Mouse (Mus musculus) T-cell, adult 2 months (primary cell): ENCODE results near the gene 4930558K02Rik.

Source experiments
- DNase-seq: peaks from one replicate; pipeline ENCODE4 v3.0.0; 2022; ENCODE audit warnings: low spot score

4930558K02Rik gene

GRCm38 (mm10) chr1:161951009-161951779 is 28.2 kb downstream of the 4930558K02Rik start:
- no peak for DNase-seq

DNA sequence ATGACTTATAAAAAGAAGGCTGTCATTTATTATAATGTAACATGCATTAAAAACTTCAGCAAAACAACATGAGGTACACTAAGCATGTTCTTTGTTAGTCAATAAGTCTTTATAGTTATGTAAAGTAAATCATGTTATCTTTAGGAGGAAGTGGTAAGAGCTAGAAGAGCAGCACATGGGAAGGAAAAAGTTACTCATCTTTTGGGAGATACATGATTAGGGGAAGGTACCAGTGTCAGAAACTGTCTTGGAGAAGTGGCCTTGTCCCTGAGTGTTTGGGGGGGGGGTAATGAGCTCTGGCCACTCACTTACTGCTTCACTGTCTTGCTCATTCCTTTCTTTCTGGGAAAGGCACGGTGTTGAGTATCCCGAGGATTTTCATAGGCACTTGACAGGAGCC is 37.4 kb downstream of the 4930558K02Rik start:
- DNase-seq: no peak

DNA sequence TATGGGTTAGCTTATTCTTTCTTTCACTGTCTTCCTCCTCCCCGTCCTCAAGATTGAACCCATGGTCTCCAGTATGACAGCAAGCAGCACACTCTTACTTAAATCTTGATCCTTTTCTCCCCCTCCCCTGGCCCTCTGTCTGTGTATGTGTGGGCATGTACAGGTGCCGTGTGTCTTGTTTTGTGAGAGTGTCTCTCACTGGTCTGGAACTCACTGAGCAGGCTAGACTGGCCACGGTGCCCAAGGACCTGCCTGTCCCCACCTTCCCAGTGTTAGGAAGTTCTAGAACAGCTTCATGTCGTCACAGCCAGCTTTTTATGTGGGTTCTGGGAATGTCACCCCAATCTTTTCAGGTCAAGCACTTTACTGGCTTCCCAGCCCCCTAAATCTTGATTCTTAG is 47.1 kb downstream of the 4930558K02Rik start:
- DNase-seq: no peak

GRCm38 (mm10) chr1:161931817-161932216 is 47.6 kb downstream of the 4930558K02Rik start:
- DNase-seq: no peak

DNA sequence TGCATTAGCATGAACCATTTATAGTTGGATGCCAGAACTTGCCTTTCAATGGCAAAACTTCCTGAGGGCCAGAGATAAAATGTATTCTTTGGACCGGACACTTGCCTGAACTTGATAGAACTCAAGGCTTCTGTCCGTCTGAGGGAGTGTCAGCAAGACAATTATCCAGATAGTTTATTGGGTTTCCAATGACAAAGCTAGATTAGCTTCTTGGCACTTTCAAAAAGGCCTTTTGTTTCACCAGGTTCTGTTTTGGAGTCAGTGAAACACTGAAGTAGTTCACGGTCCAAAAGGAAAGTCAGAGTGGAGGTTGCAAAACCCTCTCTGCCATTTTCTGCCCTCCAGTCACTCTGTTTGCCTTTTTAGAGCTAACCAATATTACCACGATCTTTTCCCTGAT is 48.1 kb downstream of the 4930558K02Rik start:
- no peak for DNase-seq

- DNase-seq: no peak
Measured at GRCm38 (mm10) chr1:161927976-161928375, 51.5 kb downstream of the 4930558K02Rik start.

- no peak for DNase-seq
Measured at GRCm38 (mm10) chr1:161925281-161925805, 54.1 kb downstream of the 4930558K02Rik start.

- DNase-seq: no peak
Measured at GRCm38 (mm10) chr1:161924321-161924720, 55.1 kb downstream of the 4930558K02Rik start.

DNA sequence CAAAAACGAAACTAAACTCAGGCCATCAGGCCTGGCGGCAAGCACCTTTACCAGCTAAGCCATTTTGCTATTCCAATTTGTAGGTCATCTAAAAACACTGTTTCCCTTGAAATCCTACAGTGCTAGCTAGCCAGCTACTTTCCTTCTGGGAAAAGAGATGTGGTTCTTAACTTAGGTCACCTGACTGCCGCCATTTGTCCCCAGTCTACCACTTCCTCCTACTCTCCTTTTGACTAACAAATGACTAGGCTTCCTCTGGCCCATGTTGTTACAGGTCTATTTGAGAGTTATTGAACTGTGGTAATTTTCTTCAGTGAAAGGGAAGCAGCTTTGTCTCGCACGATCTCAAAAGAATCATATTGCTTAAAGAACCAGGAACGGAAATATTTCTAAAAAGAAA is 57.5 kb downstream of the 4930558K02Rik start:
- no peak for DNase-seq

- DNase-seq: no peak
Measured at GRCm38 (mm10) chr1:161920475-161921454, 58.7 kb downstream of the 4930558K02Rik start.

- DNase-seq: no peak
Measured at GRCm38 (mm10) chr1:161919594-161919993, 59.8 kb downstream of the 4930558K02Rik start.

- no peak for DNase-seq
Measured at GRCm38 (mm10) chr1:161918682-161919372, 60.6 kb downstream of the 4930558K02Rik start.

GRCm38 (mm10) chr1:161917940-161918484 is 61.4 kb downstream of the 4930558K02Rik start:
- no peak for DNase-seq

GRCm38 (mm10) chr1:161916036-161916435 is 63.4 kb downstream of the 4930558K02Rik start:
- no peak for DNase-seq

GRCm38 (mm10) chr1:161913648-161913984 is 65.8 kb downstream of the 4930558K02Rik start:
- no peak for DNase-seq

DNA sequence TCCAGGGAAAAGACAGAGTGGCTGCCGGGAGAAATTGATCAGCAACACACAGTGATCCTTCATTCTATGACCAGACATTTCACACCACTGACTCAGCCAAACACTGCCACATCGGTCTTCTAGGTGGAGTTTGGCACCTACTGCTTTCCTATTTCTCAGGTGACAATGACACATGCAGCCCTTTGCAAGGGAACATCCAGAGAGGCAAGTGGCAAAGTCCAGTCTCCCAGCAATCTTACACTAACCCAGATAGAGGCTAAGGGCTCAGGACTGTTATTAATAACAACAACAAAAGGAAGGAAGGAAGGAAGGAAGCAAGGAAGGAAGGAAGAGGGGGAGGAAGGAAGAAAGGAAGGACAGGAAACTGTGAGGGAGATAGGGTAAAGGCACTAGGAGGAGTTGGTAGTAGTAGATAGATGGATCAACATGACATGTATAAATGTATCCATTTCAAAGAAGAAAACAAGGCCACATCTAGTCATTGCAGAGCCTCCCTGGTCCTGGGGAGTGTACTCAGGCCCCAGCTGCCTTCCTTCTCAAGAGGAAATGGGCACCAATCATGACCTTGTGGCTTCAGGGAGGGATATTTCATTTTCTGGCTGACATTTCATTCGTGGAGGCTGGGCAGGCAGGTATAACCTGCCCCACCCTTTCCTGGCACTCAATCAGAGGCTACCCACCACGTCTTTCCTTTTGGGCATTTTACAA is 66.3 kb downstream of the 4930558K02Rik start:
- no peak for DNase-seq

DNA sequence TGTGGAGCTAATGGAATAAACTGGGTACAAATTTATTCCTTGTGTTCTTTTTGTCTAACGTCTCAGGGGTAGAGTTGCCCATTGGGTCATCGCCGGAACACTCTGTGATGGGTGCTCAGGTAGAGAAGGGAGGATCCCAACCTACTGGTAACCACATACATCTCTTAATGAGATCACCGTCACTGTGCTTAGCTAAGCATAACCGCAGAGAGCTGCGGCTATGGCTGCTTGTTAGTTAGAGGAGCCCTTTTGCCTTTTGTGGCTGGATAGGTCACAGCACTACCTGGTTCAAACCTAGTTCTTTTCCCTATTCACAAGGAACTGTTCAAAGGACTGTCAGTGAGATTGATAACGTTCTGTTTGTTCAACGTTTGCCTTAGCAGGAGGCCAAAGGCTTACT is 70.4 kb downstream of the 4930558K02Rik start:
- DNase-seq: no peak

GRCm38 (mm10) chr1:161907795-161908457 is 71.5 kb downstream of the 4930558K02Rik start:
- no peak for DNase-seq

DNA sequence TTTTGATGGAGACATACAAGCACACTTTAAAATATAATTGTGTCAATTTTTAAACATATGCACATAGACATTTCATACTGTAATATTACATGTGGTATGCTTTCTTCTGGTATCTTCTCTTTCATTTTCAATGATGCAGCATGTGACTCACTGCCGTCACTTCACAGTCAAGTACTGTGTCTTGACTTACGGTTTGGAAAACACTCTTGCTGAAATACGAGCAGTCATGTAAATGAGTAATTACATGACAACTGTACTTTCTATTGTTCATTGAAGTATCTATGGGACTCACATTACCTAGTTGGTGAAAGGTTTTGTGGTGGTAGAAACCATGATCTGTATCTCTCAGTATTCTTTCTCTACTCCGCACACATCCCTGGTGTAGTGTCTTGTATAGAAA is 72.3 kb downstream of the 4930558K02Rik start:
- no peak for DNase-seq

DNA sequence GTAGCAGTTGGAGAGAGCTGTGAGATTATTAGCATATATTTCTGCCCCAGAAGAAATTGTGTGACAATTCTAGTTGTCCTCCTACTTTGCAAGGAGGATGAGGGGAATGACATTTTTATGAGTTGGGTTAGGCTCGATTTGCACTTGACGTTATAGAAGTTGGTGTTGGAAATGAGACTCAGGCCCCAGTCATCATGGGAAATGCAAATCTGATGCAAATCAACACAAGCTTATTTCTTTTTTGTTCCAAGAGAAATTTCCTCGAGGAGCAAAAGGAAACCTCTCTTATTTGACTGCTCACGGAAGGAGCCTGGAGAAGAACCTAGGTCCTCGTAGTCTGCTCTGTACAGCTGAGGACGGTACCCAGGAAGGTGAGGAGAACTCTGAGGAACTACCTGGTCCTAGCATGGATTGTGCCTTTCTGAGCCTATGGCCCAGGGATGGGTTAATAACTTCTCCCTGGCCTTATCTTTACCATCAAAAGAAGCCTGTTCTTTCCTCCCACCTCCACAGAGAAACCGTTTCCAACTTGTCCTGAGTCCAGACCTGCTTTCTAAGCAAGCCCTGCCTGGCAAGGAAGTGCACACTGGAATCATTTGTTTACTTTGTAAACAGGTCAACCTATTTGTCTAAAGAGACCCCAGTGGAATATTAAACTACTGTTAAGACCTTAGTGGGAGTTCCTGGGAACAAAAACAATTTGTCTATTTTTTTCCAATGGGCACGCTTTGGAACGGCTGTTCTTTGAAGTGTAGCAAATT is 76.6 kb downstream of the 4930558K02Rik start:
- DNase-seq: no peak
